Mouse (Mus musculus): ENCODE measurements around the gene Ngdn.
A peak's percentile ranks its signal among the peaks of the same experiment; 100 is the strongest.

The Ngdn gene

GRCm38 (mm10) chr14:55015767-55016111 lies 485 bp downstream of the Ngdn start:
- H3K4me1 ChIP-seq (replicated peaks; ENCODE audit: low read depth, low read length) = peaks cover 10% of the 10 kb centered on the region
- H3K9me3 ChIP-seq (ENCODE audit: low read length) = no peaks in the 10 kb centered on the region

GRCm38 (mm10) chr14:55016876-55017275 lies 1.6 kb downstream of the Ngdn start:
- no peak overlapping the region for H3K4me3 ChIP-seq (replicated peaks; ENCODE audit: low read length)
- H3K36me3 ChIP-seq (ENCODE audit: insufficient read depth, low read length) = peaks cover 48% of the 10 kb centered on the region
- no peaks in the 10 kb centered on the region for H3K9me3 ChIP-seq (ENCODE audit: low read length)
- peaks cover 20% of the 10 kb centered on the region for H3K4me1 ChIP-seq (replicated peaks; ENCODE audit: low read depth, low read length)
- TF ChIP-seq CTCF (conservative IDR thresholded peaks at IDR 0.05; ENCODE audit: low read length) = no peak
- H3K27me3 ChIP-seq (ENCODE audit: insufficient read depth, low read length) = no peaks in the 10 kb centered on the region

More at GRCm38 (mm10) chr14:55015767-55016111, 485 bp downstream of the Ngdn start:
- Histone ChIP-seq H3K27me3 (ENCODE audit: insufficient read depth, low read length) (no peaks in the 10 kb centered on the region), H3K4me3 (replicated peaks; ENCODE audit: low read length) (peak overlapping the region; percentile 92), H3K36me3 (ENCODE audit: insufficient read depth, low read length) (peaks cover 37% of the 10 kb centered on the region)
- TF ChIP-seq CTCF (conservative IDR thresholded peaks at IDR 0.05; ENCODE audit: low read length) (no peak), NANOG (IDR thresholded peaks at IDR 0.05; ENCODE audit: borderline replicate concordance, low read length) (no peak), POU5F1 (IDR thresholded peaks at IDR 0.05; ENCODE audit: borderline replicate concordance, low read length) (no peak)

GRCm38 (mm10) chr14:55020394-55020793 lies 5.1 kb downstream of the Ngdn start:
- H3K36me3 ChIP-seq (ENCODE audit: insufficient read depth, low read length) = peaks cover 79% of the 10 kb centered on the region
- TF ChIP-seq NANOG (IDR thresholded peaks at IDR 0.05; ENCODE audit: borderline replicate concordance, low read length) (no peak), POU5F1 (IDR thresholded peaks at IDR 0.05; ENCODE audit: borderline replicate concordance, low read length) (no peak), CTCF (conservative IDR thresholded peaks at IDR 0.05; ENCODE audit: low read length) (no peak)
- H3K4me1 ChIP-seq (replicated peaks; ENCODE audit: low read depth, low read length) = peaks cover 37% of the 10 kb centered on the region
- no peaks in the 10 kb centered on the region for H3K27me3 ChIP-seq (ENCODE audit: insufficient read depth, low read length)
- H3K9me3 ChIP-seq (ENCODE audit: low read length) = no peaks in the 10 kb centered on the region
- H3K4me3 ChIP-seq (replicated peaks; ENCODE audit: low read length) = no peak overlapping the region

GRCm38 (mm10) chr14:55023011-55023410 lies 7.8 kb downstream of the Ngdn start:
- Histone ChIP-seq H3K4me1 (replicated peaks; ENCODE audit: low read depth, low read length) (peaks cover 48% of the 10 kb centered on the region), H3K9me3 (ENCODE audit: low read length) (no peaks in the 10 kb centered on the region), H3K27me3 (ENCODE audit: insufficient read depth, low read length) (no peaks in the 10 kb centered on the region), H3K4me3 (replicated peaks; ENCODE audit: low read length) (no peak overlapping the region), H3K36me3 (ENCODE audit: insufficient read depth, low read length) (peaks cover 71% of the 10 kb centered on the region)
- no peak for TF ChIP-seq CTCF (conservative IDR thresholded peaks at IDR 0.05; ENCODE audit: low read length)
- TF ChIP-seq POU5F1 (IDR thresholded peaks at IDR 0.05; ENCODE audit: borderline replicate concordance, low read length) = no peak
- TF ChIP-seq NANOG (IDR thresholded peaks at IDR 0.05; ENCODE audit: borderline replicate concordance, low read length) = no peak

GRCm38 (mm10) chr14:55024236-55024635 lies 9.0 kb downstream of the Ngdn start:
- H3K9me3 ChIP-seq (ENCODE audit: low read length) = no peaks in the 10 kb centered on the region

GRCm38 (mm10) chr14:55025527-55025926 lies 10.3 kb downstream of the Ngdn start:
- Histone ChIP-seq H3K36me3 (ENCODE audit: insufficient read depth, low read length) (peaks cover 52% of the 10 kb centered on the region), H3K27me3 (ENCODE audit: insufficient read depth, low read length) (no peaks in the 10 kb centered on the region), H3K9me3 (ENCODE audit: low read length) (no peaks in the 10 kb centered on the region), H3K4me1 (replicated peaks; ENCODE audit: low read depth, low read length) (peaks cover 70% of the 10 kb centered on the region), H3K4me3 (replicated peaks; ENCODE audit: low read length) (no peak overlapping the region)
- TF ChIP-seq NANOG (IDR thresholded peaks at IDR 0.05; ENCODE audit: borderline replicate concordance, low read length) (no peak), CTCF (conservative IDR thresholded peaks at IDR 0.05; ENCODE audit: low read length) (peak; percentile 10; the same call in 1 of the 2 replicates), POU5F1 (IDR thresholded peaks at IDR 0.05; ENCODE audit: borderline replicate concordance, low read length) (no peak)

More at GRCm38 (mm10) chr14:55024236-55024635, 9.0 kb downstream of the Ngdn start:
- TF ChIP-seq NANOG (IDR thresholded peaks at IDR 0.05; ENCODE audit: borderline replicate concordance, low read length) = no peak
- no peak for TF ChIP-seq POU5F1 (IDR thresholded peaks at IDR 0.05; ENCODE audit: borderline replicate concordance, low read length)
- TF ChIP-seq CTCF (conservative IDR thresholded peaks at IDR 0.05; ENCODE audit: low read length) = peak; percentile 39
- H3K4me3 ChIP-seq (replicated peaks; ENCODE audit: low read length) = no peak overlapping the region
- H3K36me3 ChIP-seq (ENCODE audit: insufficient read depth, low read length) = peaks cover 65% of the 10 kb centered on the region
- H3K27me3 ChIP-seq (ENCODE audit: insufficient read depth, low read length) = no peaks in the 10 kb centered on the region
- H3K4me1 ChIP-seq (replicated peaks; ENCODE audit: low read depth, low read length) = peaks cover 59% of the 10 kb centered on the region

GRCm38 (mm10) chr14:55027251-55027650 lies 12.0 kb downstream of the Ngdn start:
- H3K9me3 ChIP-seq (ENCODE audit: low read length) = no peaks in the 10 kb centered on the region
- peaks cover 61% of the 10 kb centered on the region for H3K4me1 ChIP-seq (replicated peaks; ENCODE audit: low read depth, low read length)
- H3K36me3 ChIP-seq (ENCODE audit: insufficient read depth, low read length) = peaks cover 35% of the 10 kb centered on the region
- TF ChIP-seq POU5F1 (IDR thresholded peaks at IDR 0.05; ENCODE audit: borderline replicate concordance, low read length) = no peak
- TF ChIP-seq NANOG (IDR thresholded peaks at IDR 0.05; ENCODE audit: borderline replicate concordance, low read length) = no peak
- no peak for TF ChIP-seq CTCF (conservative IDR thresholded peaks at IDR 0.05; ENCODE audit: low read length)
- no peaks in the 10 kb centered on the region for H3K27me3 ChIP-seq (ENCODE audit: insufficient read depth, low read length)
- no peak overlapping the region for H3K4me3 ChIP-seq (replicated peaks; ENCODE audit: low read length)

- H3K36me3 ChIP-seq (ENCODE audit: insufficient read depth, low read length) = peaks cover 31% of the 10 kb centered on the region
- H3K27me3 ChIP-seq (ENCODE audit: insufficient read depth, low read length) = no peaks in the 10 kb centered on the region
- TF ChIP-seq POU5F1 (IDR thresholded peaks at IDR 0.05; ENCODE audit: borderline replicate concordance, low read length) (no peak), CTCF (conservative IDR thresholded peaks at IDR 0.05; ENCODE audit: low read length) (no peak), NANOG (IDR thresholded peaks at IDR 0.05; ENCODE audit: borderline replicate concordance, low read length) (no peak)
- no peaks in the 10 kb centered on the region for H3K9me3 ChIP-seq (ENCODE audit: low read length)
- H3K4me3 ChIP-seq (replicated peaks; ENCODE audit: low read length) = no peak overlapping the region
- H3K4me1 ChIP-seq (replicated peaks; ENCODE audit: low read depth, low read length) = peaks cover 61% of the 10 kb centered on the region
Measured at GRCm38 (mm10) chr14:55027653-55028052, 12.4 kb downstream of the Ngdn start.

GRCm38 (mm10) chr14:55028333-55028835 lies 13.1 kb downstream of the Ngdn start:
- Histone ChIP-seq H3K4me3 (replicated peaks; ENCODE audit: low read length) (peak overlapping the region; percentile 39; the same call in 1 of the 2 replicates), H3K9me3 (ENCODE audit: low read length) (no peaks in the 10 kb centered on the region), H3K4me1 (replicated peaks; ENCODE audit: low read depth, low read length) (peaks cover 62% of the 10 kb centered on the region), H3K27me3 (ENCODE audit: insufficient read depth, low read length) (0 out of 2 replicates have a peak, but pooled peaks cover 5% of the 10 kb centered on the region), H3K36me3 (ENCODE audit: insufficient read depth, low read length) (peaks cover 23% of the 10 kb centered on the region)
- TF ChIP-seq CTCF (conservative IDR thresholded peaks at IDR 0.05; ENCODE audit: low read length) = no peak
- TF ChIP-seq NANOG (IDR thresholded peaks at IDR 0.05; ENCODE audit: borderline replicate concordance, low read length) = no peak
- no peak for TF ChIP-seq POU5F1 (IDR thresholded peaks at IDR 0.05; ENCODE audit: borderline replicate concordance, low read length)

Measured in E14TG2a.4 (cell line).